Mouse (Mus musculus): ENCODE data around the gene Lrrc40.
"Not testable (repeated sequence)": the region's sequence is repeated elsewhere in the genome, so short reads cannot be mapped to it uniquely, and the experiment has no call there.

Gene Lrrc40

GRCm38 (mm10) chr3:158091601-158092000, 55.1 kb downstream of the Lrrc40 start:
- no peak for DNase-seq

DNA sequence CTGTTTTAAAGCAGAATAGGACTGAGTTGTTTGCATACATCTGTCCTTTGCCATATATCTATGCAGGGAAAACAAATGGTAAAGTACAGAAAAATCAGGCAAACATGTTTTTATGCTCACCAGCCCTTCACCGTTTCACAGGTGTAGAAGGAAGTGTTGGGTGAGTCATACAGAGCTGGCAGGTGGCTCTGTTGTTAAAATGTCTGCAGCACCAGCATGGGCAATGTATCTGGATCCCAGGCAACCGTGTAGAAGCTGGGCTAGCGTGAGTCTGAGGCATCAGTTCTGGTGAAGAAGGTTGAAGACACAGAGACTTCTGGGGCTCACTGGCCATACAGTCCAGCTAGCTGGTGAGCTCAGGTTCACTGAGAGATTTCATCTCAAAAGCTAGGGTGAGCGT, 57.5 kb downstream of the Lrrc40 start:
- DNase-seq = no peak

GRCm38 (mm10) chr3:158102043-158102442, 65.6 kb downstream of the Lrrc40 start:
- DNase-seq = not testable (repeated sequence)

- DNase-seq = not testable (repeated sequence)
Observed at GRCm38 (mm10) chr3:158102530-158102929, 66.1 kb downstream of the Lrrc40 start.

DNA sequence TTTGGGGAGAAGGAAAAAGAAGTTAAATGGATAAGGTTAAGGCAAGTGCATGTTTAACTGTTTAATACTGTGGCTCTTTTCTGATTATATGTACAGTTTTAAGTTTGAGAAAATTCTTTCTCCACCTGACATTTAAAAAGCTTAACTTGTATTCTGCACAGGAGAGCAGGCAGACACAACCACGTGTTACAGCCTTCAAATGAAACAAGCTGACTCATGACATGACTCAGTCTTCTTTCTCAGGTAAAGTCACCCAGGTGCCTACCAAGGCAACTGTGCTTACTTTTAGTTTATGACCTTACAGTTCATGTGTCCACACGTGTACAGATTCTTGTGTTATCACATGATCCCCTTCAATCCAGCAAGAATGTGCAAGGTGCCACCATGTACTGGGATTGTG, 67.0 kb downstream of the Lrrc40 start:
- DNase-seq = no peak

- DNase-seq = peak; percentile 9 to 11
Observed at GRCm38 (mm10) chr3:158105260-158105659, 68.8 kb downstream of the Lrrc40 start.

Measured in cerebellum, postnatal 10 days (tissue).